Mouse (Mus musculus) C2C12 (cell line): Measurements from ENCODE around the gene Tfam. TPM values are rescaled to one million over a fixed set of nuclear protein-coding genes. Genes with fewer than 3 reads are reported as not detected.

Experiments used
- H3K27me3 ChIP-seq: one replicate; pipeline ENCODE4 v1.6.1; 2011; ENCODE audit not compliant: control insufficient read depth, insufficient read depth, insufficient read length
- H3K36me3 ChIP-seq: one replicate; pipeline ENCODE4 v1.6.1; 2011; ENCODE audit not compliant: control insufficient read depth, insufficient read depth
- H3K4me3 ChIP-seq: one replicate; pipeline ENCODE4 v1.5.1; 2011; ENCODE audit warnings: mild to moderate bottlenecking, control low read depth; ENCODE audit not compliant: poor library complexity, insufficient read depth, severe bottlenecking
- H3K79me2 ChIP-seq: one replicate; pipeline ENCODE4 v1.6.1; 2011; ENCODE audit not compliant: control insufficient read depth, insufficient read depth
- H3K79me3 ChIP-seq: one replicate; pipeline ENCODE4 v1.6.1; 2011; ENCODE audit warnings: low read depth, control low read depth
- H3ac ChIP-seq: one replicate; pipeline ENCODE3; 2011; ENCODE audit warnings: low read depth; ENCODE audit not compliant: control insufficient read depth, insufficient read length
- CEBPB ChIP-seq: IDR thresholded peaks from one replicate; pipeline ENCODE4 v1.6.1; 2011; ENCODE audit warnings: low read depth, mild to moderate bottlenecking, control low read depth, moderate library complexity
- CTCF ChIP-seq: IDR thresholded peaks from one replicate; pipeline ENCODE4 v1.5.1; 2011; ENCODE audit not compliant: control insufficient read depth, insufficient read depth, insufficient read length
- FOSL1 ChIP-seq: IDR thresholded peaks from one replicate; pipeline ENCODE4 v1.8.0; 2011; ENCODE audit warnings: mild to moderate bottlenecking, low read length; ENCODE audit not compliant: poor library complexity, insufficient read depth, severe bottlenecking
- MAX ChIP-seq: IDR thresholded peaks from one replicate; pipeline ENCODE4 v1.6.1; 2011; ENCODE audit warnings: mild to moderate bottlenecking, control low read depth
- MYOD1 ChIP-seq: IDR thresholded peaks from one replicate; pipeline ENCODE4 v1.6.1; 2011; ENCODE audit warnings: low read depth; ENCODE audit not compliant: control insufficient read depth, insufficient read length
- MYOG ChIP-seq: IDR thresholded peaks from one replicate; pipeline ENCODE4 v1.6.1; 2011; ENCODE audit not compliant: control insufficient read depth, insufficient read length; ENCODE audit errors: extremely low read depth
- USF1 ChIP-seq: IDR thresholded peaks from one replicate; pipeline ENCODE4 v1.6.1; 2011; ENCODE audit warnings: low read depth, mild to moderate bottlenecking, control low read depth, moderate library complexity
- polyA plus RNA-seq: library from polyadenylated mRNA; unstranded; fragments of >200 nt; fragmentation: generic; extraction: Trizol; gene quantifications from one replicate; pipeline ENCODE4 v1.2.1, GENCODE M21; 2012; ENCODE audit warnings: missing spikeins

Tfam gene
- polyA plus RNA-seq, 1 experiment, result 21.0 TPM

DNA sequence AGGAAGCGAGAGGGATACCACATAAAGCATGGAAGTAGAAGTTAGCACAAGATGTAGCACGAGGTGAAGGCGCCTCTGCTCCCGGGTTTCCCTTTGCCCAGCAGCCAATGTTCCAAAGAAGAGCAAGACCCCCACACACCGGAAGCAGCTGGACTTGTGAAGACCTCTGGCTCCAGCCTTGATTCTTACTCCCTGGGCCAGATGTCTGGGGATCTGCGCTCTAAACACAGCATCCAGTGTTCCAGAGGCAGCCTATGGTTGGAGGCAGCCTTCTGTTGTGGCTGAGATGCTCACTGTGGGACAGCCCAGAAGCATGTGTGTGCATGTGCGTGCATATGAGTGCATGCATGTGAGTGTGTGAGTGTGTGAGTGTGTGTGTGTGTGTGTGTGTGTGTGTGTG lies 43.4 kb downstream of the Tfam start:
- Histone ChIP-seq H3K27me3 (no peaks in the 10 kb centered on the region), H3K36me3 (no peaks in the 10 kb centered on the region), H3K79me3 (no peaks in the 10 kb centered on the region), H3K79me2 (no peaks in the 10 kb centered on the region), H3ac (no peak overlapping the region), H3K4me3 (no peak overlapping the region)
- no peak for TF ChIP-seq CTCF
- no peak for TF ChIP-seq CEBPB
- no peak for TF ChIP-seq MYOD1
- no peak for TF ChIP-seq FOSL1
- TF ChIP-seq MYOG, result no peak
- no peak for TF ChIP-seq MAX
- TF ChIP-seq USF1, result no peak

DNA sequence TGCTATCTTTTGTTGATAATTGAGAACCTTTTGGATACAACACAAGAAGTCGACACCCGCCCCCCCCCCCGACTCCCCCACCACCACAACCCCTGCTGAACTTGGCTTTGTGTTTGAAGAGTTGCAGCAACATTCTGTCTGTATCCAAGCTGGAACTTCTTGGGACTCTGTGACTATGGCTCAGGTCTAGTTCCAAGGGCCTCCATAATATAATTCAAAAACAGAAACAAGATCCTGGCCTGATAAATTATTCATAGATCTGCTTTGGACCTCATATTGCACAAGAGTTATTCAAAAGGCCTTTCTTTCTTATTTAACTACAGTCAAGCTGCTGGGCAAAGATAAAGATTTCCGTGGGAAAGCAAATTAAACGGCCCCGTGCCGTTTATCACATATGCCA lies 44.8 kb downstream of the Tfam start:
- no peaks in the 10 kb centered on the region for H3K27me3 ChIP-seq
- no peak overlapping the region for H3ac ChIP-seq
- no peaks in the 10 kb centered on the region for H3K79me2 ChIP-seq
- no peaks in the 10 kb centered on the region for H3K36me3 ChIP-seq
- no peak overlapping the region for H3K4me3 ChIP-seq
- no peaks in the 10 kb centered on the region for H3K79me3 ChIP-seq
- TF ChIP-seq USF1 (no peak), MYOG (no peak), FOSL1 (no peak), CTCF (no peak), CEBPB (no peak)

DNA sequence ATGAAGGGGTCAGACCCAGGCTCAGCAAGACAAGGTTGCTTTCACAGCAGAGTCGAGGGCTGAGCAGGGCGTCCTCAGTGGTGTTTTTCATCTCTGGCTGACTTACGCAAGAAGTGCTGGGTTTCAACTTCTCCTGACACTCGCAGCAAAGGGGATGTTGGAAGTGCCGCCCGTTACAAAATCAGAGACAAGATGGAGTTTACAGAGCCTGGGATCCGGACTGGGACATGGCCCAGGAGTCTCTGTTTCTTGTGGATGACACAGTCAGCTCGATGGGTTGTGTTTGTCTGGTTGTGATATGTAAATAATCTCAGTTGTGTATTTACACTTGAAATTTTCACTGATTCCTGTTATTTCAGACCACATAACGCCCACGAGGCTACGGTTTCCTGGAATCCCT lies 45.2 kb downstream of the Tfam start:
- Histone ChIP-seq H3K36me3 (no peaks in the 10 kb centered on the region), H3ac (no peak overlapping the region), H3K79me2 (no peaks in the 10 kb centered on the region), H3K4me3 (no peak overlapping the region), H3K27me3 (no peaks in the 10 kb centered on the region), H3K79me3 (no peaks in the 10 kb centered on the region)
- TF ChIP-seq MYOD1 (no peak), USF1 (no peak), MAX (no peak), FOSL1 (no peak), CEBPB (no peak), MYOG (no peak), CTCF (no peak)

DNA sequence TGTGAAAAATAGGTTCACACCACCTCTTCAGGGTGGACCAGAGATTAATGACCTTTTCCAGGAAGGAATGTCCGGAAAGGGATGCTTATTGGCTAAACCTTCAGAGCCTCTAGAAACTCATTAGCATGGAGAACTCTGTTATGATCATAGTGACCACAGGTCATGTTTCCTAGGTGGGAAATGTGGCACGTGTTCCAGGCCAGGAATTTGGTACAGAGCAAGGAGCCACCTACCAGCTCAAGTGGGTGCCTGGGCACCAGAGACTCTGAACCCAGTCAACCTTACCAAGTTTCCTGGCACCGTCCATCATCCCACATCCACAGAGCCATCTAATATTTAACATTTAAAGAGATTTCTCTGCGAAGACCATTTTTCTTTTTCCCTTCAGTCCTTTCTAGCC lies 49.4 kb downstream of the Tfam start:
- H3K79me2 ChIP-seq, result no peaks in the 10 kb centered on the region
- no peaks in the 10 kb centered on the region for H3K27me3 ChIP-seq
- H3K4me3 ChIP-seq, result no peak overlapping the region
- no peak overlapping the region for H3ac ChIP-seq
- H3K36me3 ChIP-seq, result no peaks in the 10 kb centered on the region
- H3K79me3 ChIP-seq, result no peaks in the 10 kb centered on the region
- TF ChIP-seq USF1, result no peak

DNA sequence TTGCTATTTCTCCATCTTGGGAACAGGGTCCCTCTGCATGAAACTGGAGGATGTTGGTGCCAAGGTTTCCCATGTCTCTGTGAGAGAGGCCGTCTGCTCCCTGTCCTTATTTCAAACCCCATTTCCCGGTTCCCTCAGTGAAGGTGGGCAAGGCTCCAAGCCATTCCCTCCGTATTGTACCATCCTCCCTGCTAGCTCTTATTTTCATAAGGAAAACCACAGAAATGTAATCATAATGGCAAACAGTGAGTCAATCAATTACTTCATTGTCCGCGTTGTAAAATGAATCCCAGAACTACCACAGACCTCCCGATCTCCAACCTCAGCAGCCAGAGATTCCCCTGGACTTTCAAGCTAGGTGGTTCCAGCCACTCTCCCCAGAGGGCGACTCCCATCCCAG lies 53.0 kb downstream of the Tfam start:
- H3K79me2 ChIP-seq, result no peaks in the 10 kb centered on the region
- H3K27me3 ChIP-seq, result no peaks in the 10 kb centered on the region
- H3K36me3 ChIP-seq, result no peaks in the 10 kb centered on the region
- no peak overlapping the region for H3K4me3 ChIP-seq
- H3K79me3 ChIP-seq, result no peaks in the 10 kb centered on the region
- H3ac ChIP-seq, result no peak overlapping the region
- no peak for TF ChIP-seq USF1
- peak; percentile 66 for TF ChIP-seq CEBPB

DNA sequence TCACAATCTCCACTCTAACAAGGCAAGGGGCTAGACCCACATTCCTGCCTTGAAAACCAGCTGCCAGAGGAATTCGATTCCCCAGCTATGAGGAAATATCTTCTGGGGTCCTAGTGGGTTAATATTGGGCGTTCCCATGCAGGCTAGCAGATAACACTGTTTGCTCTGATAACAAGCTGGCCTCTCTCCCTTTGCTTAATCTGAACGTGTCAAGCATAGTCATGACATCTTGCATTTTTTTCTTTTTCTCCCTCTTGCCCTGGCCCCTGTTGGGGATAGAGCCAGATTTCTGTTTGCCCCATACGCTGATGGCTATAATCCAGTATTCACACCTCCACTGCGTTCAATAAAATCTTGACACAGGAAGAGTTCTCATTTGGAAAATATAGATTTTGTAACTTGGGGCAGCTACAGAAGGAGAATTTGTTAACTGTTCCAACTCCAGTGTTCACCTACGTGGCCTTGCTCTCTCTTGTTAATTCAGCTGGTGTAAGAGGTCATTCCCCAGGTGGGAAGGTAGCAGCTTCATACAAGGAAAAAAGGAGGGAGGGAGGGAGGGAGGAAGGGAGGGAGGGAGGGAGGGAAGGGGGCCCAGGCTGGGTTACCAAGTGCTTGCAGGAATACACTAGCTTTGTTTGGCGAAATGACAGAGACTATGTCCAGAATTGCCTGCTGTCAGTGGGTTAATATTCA lies 54.6 kb downstream of the Tfam start:
- no peak overlapping the region for H3K4me3 ChIP-seq
- TF ChIP-seq CEBPB (no peak), CTCF (no peak), MYOG (no peak), USF1 (no peak), FOSL1 (no peak), MAX (no peak)
- H3ac ChIP-seq, result no peak overlapping the region
- no peaks in the 10 kb centered on the region for H3K36me3 ChIP-seq
- no peaks in the 10 kb centered on the region for H3K79me3 ChIP-seq
- no peaks in the 10 kb centered on the region for H3K79me2 ChIP-seq
- H3K27me3 ChIP-seq, result no peaks in the 10 kb centered on the region
